Mouse (Mus musculus) brain, embryonic 14.5 days (tissue): ENCODE measurements around the gene Olfr1324. TPM values are rescaled to one million over a fixed set of nuclear protein-coding genes. Genes with fewer than 3 reads are reported as not detected.
"Not testable (repeated sequence)": the region's sequence is repeated elsewhere in the genome, so short reads cannot be mapped to it uniquely, and the experiment has no call there.

Experiments used
- DNase-seq: peaks from one replicate; pipeline ENCODE4 v3.0.0-alpha.2; 2011; ENCODE audit warnings: low read depth
- CTCF ChIP-seq: fragments of 200-500 bp; IDR thresholded peaks from 2 replicates; pipeline ENCODE4 v1.5.1; 2012; ENCODE audit warnings: inconsistent platforms, mild to moderate bottlenecking, moderate library complexity, borderline replicate concordance; ENCODE audit not compliant: insufficient read depth, insufficient read length; ENCODE audit errors: extremely low read depth
- POLR2A ChIP-seq: fragments of 200-500 bp; IDR thresholded peaks from 2 replicates; pipeline ENCODE4 v1.6.1; 2012; ENCODE audit warnings: mild to moderate bottlenecking, inconsistent platforms, borderline replicate concordance; ENCODE audit not compliant: poor library complexity, insufficient read depth, insufficient read length, severe bottlenecking; ENCODE audit errors: extremely low read depth
- polyA plus RNA-seq: library from polyadenylated mRNA; depleted of rRNA; stranded (reverse); fragments of >200 nt; gene quantifications from 2 replicates; pipeline ENCODE4 v1.2.3, GENCODE M21; 2012; rRNA removed

Olfr1324 gene
- polyA plus RNA-seq, result not detected in 2 replicates

DNA sequence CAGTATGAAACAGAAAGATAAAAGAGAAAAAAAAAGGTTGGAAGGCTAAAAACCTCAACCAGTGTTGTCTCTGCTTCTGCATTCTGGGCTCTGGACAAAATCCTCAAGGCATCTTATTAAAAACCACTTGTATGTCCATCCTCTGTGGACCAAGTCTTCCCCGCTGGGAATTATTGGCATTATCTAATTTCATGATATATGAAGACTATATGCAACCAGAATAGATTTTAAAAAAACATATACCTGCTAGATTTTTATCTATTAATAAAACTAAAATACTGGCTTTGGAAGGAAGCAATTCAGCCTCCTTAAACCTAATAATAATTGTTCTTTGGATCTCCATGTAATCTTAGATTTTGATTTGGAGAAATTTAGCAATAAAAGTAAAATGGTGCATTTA is at the start of gene Olfr1324:
Gene Olfr1324 (minus strand): TSS at position 101 of the 400 bp plus-strand sequence.
- DNase-seq, result no peak
- no peak for TF ChIP-seq CTCF
- no peak for TF ChIP-seq POLR2A

DNA sequence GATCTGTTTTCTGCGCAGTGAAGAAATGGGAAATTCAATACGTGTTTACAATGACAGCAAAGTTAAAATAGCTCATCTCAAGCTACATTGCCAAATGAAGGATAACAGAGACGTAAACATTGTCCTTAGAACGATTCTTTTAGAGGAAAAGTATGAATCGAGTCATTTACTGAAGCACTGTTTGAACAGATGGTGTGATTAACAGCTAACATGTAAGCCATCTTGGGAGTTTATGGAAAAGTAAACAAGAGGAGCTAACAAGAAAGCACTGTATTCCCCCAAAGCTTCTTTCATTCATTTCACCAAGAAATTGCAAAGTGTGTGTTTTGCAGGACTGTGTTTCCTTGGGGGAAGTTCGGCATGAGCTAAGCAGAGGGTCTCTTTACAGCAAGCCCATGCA is 42.0 kb upstream of the Olfr1324 start:
- not testable (repeated sequence) for DNase-seq

DNA sequence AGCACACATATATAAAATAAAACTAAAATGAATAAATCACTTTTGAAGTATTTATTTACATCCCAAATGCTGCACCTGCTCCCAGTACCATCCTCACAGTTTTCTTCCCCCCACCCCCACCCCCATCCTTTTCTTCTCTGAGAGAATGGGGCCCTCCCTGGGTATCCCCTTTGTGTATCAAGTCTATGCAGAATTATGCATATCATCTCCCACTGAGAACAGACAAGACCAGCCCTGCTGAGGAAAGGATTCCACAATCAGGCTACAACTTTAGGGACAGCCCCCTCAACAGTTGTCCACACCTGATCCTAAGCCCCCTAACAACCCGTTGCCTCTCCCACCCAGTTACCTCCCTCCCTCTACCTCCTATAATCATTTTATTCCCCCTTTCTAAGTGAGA is 27.8 kb upstream of the Olfr1324 start:
- DNase-seq, result no peak

DNA sequence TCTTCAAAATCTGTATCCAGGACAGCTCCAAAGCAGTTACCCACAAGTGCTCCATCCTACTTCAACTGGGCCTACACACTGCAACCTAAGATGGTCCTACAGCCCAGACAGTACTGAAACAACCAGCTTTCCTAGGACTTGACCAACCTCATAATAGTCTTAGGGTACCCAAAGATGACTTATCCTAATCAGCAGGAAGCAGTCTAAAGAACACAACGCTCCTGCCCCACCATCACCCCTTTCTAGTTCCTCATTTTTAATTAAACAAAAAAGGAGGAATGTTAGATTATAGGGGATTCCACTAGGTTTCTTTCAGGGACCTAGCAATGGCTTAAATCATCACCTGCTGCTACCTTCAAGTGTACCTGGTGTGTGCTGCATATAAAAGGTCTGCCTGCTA is 15.1 kb upstream of the Olfr1324 start:
- no peak for TF ChIP-seq POLR2A
- no peak for TF ChIP-seq CTCF
- no peak for DNase-seq

More for the DNA sequence above, 27.8 kb upstream of the Olfr1324 start:
- TF ChIP-seq POLR2A (no peak), CTCF (no peak)

DNA sequence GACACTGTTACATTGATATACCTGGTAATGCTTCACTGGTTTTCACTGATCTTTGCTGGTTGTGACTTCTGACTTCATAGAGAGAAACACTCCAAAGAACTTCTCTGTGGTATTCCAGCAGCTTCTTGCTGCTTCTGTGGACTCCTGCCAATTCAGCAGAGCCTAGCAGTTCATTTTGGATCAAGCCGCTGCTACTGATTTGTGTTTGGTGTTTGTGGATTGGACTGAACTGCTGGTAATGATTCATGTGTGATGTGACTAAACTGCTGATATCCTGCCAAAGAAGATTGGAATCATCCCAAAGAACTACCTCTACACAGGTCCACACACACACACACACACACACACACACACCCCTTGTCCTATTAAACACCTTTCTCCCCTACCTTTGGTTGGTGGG is 14.4 kb upstream of the Olfr1324 start:
- peak; percentile 17 for DNase-seq
- TF ChIP-seq CTCF (no peak), POLR2A (no peak)

DNA sequence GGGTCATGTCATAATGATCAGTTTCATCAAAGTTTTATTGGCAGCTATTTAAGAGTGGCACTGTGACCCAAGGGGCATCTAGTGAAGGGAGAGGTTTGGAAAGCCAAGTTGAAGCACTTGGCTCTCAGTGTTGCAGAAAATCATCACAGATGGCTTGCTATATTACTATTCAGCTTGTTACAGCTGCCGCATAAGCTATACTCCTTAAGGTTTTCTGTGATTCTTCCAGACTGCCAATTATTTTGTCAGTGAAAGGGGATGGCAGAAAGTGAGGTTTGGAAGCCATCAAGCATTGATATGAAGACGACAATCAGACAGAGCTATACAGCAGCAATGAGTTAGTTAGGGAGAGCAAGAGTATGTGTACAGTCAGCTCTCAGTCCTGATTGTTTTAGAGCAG is 4.2 kb upstream of the Olfr1324 start:
- peak; percentile 43 for DNase-seq
- TF ChIP-seq POLR2A (no peak), CTCF (no peak)

DNA sequence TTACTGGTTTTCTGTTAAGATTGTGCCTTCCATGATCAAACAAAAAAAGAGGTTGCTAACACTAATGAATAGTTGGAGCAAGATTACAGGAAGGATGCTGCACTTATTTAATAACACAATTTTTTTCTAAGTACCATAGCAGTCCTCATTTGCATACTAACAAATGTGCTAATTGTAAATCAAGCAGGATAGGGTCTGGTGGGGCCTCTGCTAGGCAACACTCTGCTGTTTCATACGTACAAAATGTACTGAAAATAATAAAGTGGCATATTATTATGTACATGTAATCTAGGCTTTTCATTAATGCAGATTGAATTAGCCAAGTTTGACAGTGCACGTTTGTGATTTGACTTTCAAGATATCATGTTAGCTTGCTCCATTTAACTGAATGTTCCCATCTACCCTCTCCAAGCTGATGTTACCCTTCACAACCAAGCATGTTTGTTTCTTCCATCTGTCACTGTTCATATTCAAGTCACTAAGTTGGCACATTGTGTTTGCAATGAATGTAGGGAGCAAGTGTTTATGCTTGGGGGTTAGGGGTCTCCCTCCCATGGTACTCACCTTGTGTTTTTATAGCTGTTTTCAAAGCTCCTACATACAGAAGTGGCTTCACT is 478 bp downstream of the Olfr1324 start:
- no peak for TF ChIP-seq CTCF
- no peak for TF ChIP-seq POLR2A
- DNase-seq, result peak; percentile 45

DNA sequence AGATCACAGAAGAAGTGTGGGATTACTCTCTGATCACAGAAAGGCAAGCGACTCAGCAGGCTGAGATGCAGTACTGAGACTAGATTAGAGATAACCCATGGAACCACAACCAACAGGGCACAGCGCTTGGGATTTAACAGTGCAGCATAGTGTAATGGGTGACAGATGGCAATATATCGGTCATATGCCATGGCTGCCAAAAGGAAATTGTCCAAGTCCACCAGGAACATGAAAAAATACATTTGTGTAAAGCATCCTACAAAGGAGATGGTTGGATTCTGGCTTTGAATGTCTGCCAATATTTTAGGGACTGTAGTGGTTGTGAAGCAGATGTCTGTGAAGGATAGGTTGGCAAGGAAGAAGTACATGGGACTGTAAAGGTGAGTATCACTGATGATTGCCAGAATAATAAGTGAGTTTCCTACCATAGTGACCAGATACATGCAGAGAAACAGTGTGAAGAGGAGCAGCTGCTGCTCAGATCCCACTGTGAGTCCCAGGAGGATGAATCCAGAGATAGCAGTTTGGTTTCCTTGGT is 2.3 kb downstream of the Olfr1324 start:
- TF ChIP-seq CTCF (no peak), POLR2A (no peak)
- DNase-seq, result peak; percentile 32

DNA sequence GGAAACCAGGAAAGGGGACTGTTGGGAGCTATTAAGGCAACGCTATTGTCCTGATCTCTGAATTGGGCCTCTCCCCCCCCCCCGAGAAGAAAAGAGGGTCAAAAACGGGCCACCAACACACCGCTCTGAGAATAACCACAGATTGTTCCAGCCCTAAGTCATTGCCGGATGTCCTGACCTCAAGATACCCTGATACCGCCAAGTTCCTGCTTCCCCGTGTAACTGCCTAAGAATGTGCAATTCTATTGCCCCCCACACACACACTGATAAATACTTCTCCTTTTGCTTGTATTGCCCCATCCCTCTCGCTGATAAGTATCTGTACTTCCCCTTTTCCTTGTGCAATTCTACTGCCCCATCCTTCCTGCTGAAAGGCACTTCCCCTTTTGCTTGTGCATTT is 17.9 kb downstream of the Olfr1324 start:
- DNase-seq, result not testable (repeated sequence)

DNA sequence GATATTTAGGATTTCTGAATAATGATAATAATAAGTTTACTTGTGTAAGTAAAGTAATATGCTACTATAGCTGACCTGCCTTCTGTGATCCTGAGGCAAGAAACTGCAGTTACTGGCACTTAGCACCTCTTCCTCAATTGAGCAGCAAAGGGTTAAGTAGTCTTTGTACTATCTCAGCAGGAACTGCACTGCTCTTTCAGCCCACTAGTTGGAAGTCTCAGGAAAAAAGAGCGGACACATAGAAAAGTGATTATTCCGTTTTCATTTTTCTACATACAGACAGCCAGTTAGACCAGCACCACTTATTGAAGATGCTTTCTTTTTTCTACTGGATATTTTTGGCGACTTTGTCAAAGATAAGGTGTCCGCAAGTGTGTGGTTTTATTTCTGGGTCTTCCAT is 37.7 kb downstream of the Olfr1324 start:
- DNase-seq, result not testable (repeated sequence)

DNA sequence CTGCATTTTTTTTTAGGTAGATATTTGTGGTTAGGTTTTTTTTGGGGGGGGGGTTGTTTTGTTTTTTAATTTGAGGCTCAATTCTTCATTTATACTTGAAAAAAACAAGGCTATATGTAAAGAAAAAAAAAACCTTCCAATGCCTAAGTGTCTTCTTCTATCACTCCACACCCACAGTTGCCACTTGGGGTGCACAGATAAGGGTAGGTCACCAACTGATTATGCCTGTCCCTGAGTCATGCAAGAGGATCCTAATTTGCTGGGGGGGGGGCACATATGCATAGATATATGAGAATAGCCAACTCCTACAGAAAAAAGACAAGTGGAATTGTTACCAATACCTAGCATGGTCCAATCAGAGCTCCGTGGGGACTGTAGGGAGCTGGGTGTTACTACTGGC is 53.3 kb downstream of the Olfr1324 start:
- DNase-seq, result no peak
- no peak for TF ChIP-seq POLR2A
- TF ChIP-seq CTCF, result no peak
